Mouse (Mus musculus): ENCODE data around the gene Xpr1.
A peak's percentile ranks its signal among the peaks of the same experiment; 100 is the strongest.

DNA sequence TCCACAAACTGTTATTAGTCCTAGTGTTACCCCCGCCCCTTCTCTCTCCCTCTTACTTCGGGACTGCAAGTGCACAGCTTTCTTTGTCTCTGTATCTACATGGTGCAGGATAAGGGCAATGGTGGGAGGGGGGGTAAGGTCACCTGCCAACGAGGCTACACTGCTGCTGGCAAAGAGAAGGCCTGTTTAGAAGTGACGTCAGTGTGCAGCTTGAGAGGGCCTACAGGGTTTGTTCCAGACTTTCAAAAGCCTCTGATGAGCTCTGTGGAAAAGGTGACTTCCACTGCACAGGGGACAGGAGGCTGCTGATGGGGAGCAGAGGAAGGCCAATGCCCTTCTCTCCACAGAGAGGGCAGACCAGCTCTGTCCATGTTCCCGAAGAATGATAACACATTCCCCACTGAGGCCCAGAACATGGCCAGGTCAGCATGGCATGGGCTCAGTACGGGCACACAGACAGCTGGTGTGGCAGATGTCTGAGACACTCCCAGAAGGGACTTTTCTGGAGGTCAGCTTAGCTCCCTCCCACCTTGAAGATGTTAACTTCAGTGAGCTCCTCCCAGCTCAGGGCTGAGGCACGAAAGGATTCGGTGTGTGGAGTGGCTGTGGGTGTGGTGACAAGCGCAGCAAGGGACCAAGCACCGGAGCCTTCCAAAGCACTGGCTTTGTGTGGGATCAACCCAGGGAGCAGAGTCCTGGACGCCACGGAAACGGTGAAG lies 180.8 kb downstream of the Xpr1 start:
- TF ChIP-seq POLR2A (IDR thresholded peaks at IDR 0.05; ENCODE audit: control insufficient read depth, low read depth, low read length) (peak; percentile 24; the same call in 1 of the 2 replicates), CTCF (IDR thresholded peaks at IDR 0.05; ENCODE audit: control insufficient read depth, insufficient read depth, insufficient replicate concordance, low read depth, low read length) (no peak)

Data from testis, adult 2 months (tissue).